Mouse (Mus musculus): ENCODE data around the gene Atoh1. TPM values are rescaled to one million over a fixed set of nuclear protein-coding genes. Genes with fewer than 3 reads are reported as not detected.

Gene Atoh1
- not detected in 4 replicates for total RNA-seq (2023)

GRCm38 (mm10) chr6:64728499-64729198 is at the start of gene Atoh1:
Gene Atoh1, plus strand, starts transcription at chr6:64729125.

